Mouse (Mus musculus) common myeloid progenitor, adult 5-6 weeks (primary cell): ENCODE results near the gene Cd200r3. TPM values are rescaled to one million over a fixed set of nuclear protein-coding genes. Genes with fewer than 3 reads are reported as not detected.
A peak's percentile ranks its signal among the peaks of the same experiment; 100 is the strongest.

Experiments
- ATAC-seq: replicated peaks from 2 replicates; pipeline ENCODE4 v1.8.0; 2016; ENCODE audit warnings: low read depth, mild to moderate bottlenecking, moderate TSS enrichment, inconsistent platforms; ENCODE audit not compliant: poor library complexity, severe bottlenecking
- total RNA-seq: library from RNA; stranded (forward); fragments of 200-1000, 187-1606 nt; gene quantifications from 2 replicates; pipeline ENCODE4 v1.2.3, GENCODE M21; 2017

Gene Cd200r3
- total RNA-seq, result 0.14 TPM in 1 of 2 replicates, not detected in the other

DNA sequence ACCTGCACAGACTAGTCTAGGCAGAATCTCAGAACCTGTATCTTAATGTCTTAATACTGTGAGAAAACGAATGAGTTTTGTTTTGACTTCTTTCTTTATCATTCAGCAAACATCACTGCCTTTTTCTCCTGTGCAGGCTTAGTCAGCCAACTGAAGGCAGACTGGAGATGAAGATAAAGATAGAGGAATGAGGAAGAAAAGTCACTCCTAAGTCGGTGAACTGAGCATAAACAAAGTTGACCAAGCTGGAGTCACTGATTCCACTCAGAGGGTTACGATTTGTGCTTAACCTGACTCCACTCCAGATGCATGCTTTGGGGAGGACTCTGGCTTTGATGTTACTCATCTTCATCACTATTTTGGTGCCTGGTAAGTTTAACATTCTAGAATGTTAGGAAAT is at the start of gene Cd200r3:
TSS of gene Cd200r3 (plus strand) at position 211 of the 400 bp plus-strand sequence.
- peak; percentile 45; the same call in 1 of the 2 replicates for ATAC-seq

DNA sequence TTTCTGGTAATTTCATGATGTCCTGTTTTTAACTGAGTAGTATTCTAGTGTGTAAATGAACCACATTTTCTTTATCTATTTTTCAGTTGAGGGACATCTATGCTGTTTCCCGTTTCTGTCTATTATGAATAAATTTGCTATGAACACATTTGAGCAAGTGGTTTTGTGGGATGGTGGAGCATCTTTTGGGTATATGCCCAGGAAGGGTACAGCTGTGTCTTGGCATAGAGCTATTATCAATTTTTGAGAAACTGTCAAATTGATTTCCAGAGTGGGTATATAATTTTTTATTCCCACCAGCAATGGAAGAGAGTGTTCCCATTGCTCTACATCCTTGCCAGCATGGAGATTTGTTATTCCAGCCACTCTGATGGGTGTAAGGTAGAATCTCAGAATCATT is 11.5 kb upstream of the Cd200r3 start:
- no peak for ATAC-seq

DNA sequence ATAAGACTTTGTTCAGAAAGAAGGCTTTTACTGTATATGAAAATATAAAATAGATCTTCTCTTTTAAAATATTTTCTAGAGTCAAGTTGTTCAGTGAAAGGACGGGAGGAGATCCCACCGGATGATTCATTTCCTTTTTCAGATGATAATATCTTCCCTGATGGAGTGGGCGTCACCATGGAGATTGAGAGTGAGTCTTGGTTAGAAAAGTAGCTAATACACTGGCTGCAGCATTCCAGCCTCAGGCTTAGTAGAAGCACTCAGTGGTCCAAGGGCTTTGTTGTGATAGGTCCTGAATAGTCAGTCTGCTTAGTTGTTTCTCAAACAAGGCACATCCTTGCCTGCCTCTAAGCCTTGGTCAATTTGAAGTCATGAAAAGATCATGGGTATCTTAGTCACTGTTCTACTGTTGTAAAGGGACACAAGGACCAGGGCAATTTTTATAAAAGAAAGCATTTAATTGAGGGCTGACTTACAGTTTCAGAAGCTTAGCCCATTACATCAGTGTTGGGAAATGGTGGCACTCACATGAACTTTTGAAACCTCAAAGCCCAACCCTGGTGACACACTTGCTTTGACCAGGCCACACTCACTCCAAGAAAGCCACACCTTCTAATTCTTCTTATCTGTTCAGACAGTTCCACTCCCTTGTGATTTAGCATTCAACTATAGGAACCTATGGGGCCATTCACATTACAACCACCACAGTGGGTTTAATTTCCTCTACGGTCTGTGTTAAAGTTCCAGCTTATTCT is 8.1 kb downstream of the Cd200r3 start:
- peak; percentile 66; the same call in 1 of the 2 replicates for ATAC-seq

DNA sequence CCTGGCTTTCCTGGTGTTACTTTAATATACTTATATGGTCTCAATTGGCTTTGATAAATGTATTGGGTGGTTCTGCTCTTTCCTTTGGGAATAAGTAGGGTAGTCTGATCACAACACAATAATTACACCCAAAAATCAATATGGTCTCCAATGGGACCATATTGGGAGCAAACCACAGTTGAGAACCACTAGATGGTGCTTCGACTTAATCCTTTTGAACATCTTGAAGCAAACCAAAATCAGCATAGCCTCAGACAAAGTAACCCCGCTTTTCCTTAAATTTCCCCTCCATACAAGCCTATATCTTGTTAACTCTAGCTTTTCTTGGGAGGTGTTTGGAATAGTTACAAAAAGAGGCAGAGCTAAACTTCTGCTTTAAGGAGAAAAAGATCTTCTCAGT is 18.8 kb downstream of the Cd200r3 start:
- no peak for ATAC-seq

DNA sequence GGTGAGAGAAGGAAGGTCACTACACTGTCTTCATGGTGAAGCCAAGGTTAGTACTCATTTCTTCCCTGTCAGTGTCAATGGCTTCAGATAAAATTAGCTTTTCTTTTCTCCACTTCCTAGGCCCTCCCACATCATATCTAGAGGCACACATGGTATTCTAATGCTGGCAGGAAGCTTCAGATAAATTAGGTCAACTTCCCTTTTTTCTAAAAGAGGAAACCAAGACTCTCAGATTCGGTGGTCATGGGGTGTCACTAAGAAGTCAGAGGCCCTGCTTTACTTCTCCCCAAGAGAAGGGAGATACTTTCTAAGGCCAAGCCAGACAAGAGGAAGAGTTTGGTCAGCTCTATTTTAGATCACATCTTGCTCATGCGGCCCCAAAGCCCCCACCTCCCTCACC is 19.3 kb downstream of the Cd200r3 start:
- peak; percentile 92 for ATAC-seq

DNA sequence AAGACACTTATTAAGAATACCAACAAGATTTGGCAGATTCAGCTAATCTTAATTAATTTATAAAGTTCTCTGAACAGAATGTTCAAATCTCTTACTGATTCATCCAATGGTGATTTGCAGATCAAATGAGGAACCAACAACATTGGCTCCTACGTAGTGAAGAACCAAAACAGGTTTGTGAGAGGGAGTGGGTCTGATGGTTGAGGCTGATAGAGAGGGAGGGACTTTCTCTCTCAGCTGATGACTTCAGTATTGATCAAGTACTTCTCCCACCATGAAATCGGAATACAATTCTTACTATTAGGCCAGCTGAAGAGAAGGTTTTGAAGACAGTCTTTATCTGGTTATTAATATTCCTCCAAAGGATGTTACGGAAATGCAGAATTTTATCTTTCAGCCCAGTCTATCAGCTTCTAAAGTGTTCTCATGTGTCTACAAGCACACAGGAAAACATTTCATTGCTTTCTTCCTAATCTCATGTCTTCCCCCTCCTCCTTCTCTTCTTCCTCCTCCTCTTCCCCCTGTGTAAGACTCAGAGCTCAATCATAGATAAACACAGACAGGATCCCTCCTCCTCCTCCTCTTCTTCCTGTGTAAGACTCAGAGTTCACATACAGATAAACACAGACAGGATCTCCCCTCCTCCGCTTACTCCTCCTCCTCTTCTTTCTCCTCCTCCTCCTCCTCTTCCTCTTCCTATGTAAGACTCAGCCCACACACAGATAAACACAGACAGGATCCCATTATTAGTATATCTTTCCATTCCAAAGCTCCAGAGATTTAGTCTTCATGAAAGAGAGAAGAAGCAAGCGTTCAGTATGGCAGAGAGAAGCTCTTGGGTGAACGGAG is 21.3 kb downstream of the Cd200r3 start:
- no peak for ATAC-seq

DNA sequence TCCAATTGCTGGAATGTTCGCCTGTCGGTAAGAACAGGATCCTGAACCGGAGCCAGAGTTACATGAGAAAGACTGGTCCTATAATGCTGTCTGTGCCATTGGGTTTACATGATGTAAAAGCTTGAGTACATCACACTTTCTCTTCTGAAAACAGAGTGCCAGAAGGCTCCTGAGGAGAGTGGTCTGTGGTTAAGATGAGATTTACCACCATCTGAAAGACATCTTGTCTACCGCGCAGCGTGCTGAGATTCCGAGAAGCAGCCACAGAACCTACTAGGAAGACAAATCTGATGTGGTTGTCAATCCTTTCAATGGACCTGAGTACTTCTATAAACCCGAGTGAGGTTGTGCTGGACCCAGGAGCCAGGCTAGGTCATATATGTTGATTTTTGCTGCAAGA is 21.9 kb downstream of the Cd200r3 start:
- peak; percentile 31; the same call in 1 of the 2 replicates for ATAC-seq

DNA sequence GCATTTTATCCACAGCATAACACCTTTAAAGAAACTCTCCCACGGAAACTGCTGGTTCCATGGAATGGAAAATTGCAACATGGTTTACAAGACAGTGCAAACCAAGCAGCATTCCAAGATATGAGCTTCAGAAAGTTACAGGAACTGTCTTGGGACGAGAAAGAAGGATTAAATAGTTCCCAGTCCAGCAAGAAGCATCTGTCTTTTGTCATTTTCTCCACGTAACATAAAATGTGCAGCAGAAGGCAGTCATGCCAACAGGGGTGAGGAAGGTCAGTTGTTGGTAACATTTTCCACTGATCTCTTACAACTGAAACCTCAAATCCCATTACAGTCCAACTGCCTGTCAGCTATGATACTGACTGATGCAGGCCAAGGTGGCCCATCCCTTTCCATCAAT is 22.4 kb downstream of the Cd200r3 start:
- no peak for ATAC-seq

DNA sequence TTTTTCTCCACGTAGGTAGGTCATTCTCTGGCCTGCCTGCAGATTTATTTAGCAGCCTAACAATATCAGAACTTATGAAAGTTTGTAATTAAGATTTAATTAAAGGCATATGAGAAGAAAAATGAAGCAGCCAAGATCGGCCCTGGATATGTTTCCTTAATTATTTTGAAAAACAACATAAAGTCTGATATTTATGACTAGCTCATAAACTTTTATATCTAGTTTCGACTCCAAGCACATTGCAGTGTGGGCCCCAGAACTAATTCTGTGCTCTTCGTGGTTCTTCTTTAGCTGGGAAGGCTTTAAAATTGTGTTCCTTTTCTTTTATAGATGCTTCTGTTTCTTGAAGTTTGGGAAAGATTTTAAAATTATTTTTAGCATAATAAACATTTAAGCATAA is 23.4 kb downstream of the Cd200r3 start:
- no peak for ATAC-seq

DNA sequence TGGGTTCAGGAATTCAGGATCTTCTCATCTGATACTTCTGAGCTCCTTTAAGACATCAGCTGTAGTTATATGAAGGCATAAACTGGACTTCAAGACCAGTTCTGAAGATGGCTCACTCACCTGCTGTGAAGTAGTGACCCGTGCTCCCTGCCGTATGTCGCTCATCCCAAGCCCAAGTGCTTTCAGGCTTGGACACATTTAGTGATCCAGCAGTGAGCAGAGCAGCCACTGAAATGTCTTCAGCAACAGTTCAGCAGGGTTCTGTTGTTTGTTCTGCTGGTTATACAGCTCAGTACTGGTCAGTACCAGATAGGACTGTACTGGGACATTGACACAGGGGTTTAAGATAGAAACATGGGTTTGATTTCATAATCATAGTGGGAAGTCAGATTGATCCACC is 24.6 kb downstream of the Cd200r3 start:
- no peak for ATAC-seq

DNA sequence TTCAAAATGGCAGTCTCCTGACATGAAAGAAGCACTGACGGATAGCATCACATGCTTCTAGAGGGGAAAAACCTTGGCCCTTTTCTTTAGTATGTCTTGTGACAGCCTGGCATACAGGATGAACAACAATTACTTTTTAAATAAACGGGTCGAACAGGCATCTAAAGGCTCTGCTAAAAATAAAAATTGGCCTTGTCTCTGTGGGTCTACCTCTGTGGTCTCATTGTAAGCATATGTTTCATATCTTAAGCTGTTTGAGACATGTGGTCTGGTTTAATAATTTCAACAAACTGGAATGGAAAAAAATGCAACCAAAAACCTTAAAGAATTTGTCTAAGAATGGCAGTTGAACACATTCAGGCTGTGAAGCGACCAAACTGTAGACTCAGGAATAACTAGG is 27.4 kb downstream of the Cd200r3 start:
- no peak for ATAC-seq

DNA sequence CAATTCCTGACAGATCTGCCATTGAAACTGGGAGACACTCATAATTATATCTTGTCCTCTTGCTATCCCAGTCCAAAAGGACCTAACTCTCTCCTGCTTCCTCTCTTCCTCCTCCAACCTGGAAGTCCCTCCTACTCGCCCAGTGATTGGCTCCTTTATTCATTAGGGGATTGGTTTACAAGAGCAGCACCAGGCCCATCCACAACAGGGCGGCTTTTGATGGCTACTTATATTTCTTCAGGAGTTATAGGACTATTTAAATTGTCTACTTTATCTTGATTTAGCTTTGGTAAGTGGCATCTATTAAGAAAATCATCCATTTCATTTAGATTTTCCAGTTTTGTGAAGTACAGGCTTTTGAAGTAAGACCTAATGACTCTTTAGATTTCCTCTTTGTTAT is 30.6 kb downstream of the Cd200r3 start:
- ATAC-seq, result no peak

DNA sequence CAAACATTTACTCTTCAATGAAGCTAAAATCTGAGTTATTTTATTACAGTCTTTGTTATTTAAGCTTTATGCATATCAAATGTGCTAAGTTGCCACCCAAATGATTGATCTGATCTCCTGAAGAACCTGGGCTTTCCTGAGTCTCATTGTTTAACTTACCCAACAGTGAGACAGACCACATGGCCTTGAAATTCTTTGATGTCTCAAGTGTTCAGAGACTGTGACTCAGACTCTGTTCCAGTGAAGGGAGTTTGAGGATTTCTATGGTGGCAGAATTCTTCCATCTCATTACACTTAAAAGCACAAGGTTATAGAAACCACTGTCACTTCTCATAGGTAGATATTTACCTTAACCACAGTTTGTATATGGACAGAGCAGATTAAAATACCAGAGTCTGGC is 32.6 kb downstream of the Cd200r3 start:
- ATAC-seq, result no peak

DNA sequence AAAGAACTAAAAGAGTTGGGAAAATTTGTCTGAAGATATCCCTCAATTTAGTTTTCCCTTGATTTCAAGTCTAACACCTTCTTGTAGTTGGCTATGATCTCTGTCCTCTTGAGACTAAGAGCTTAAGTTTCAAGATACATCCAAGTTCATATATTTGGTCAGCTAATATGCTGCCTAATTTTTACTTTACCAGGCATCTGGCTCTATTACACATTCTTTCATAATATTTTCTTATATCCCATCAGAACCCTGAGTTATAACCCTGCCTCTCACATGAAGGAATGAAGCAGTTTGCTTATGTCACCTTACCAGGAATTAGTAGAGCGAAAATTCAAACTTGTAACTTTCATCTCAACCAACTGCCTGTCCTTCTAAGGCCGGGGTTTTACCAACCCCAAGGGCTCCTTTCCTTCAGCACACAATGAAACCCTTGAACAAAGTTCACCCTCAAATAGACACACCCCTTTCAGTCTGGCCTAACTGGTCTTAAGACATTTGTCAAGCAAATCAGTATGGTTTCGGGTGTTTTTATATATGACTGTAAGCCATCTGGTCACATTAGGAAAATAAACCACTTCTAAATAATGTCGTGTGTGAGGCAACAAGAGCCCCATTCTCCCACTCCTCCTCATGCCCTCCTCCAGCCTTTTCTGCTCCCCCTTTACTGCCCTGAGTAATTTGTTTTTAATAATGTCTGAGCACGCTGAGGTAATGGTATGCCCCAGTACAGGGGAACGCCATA is 33.6 kb downstream of the Cd200r3 start:
- no peak for ATAC-seq

DNA sequence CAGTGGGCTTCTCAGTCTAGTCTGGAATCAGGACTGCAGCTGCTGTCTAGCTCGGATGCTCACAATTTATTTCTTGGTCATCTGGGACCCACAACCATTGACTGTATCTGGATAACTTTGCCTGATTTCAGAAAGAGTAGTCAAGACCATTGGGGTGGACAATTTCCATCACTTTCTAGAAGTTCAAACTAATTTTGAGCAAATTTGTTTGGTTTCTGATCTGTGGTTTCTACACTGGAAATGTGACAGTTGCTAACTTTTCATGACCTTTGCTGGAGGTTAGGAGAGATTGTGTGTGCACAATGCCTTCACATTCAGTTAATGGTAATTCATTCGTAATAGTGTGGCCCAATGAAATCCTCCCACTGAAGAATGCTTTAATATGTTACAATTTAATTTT is 34.7 kb downstream of the Cd200r3 start:
- ATAC-seq, result no peak

DNA sequence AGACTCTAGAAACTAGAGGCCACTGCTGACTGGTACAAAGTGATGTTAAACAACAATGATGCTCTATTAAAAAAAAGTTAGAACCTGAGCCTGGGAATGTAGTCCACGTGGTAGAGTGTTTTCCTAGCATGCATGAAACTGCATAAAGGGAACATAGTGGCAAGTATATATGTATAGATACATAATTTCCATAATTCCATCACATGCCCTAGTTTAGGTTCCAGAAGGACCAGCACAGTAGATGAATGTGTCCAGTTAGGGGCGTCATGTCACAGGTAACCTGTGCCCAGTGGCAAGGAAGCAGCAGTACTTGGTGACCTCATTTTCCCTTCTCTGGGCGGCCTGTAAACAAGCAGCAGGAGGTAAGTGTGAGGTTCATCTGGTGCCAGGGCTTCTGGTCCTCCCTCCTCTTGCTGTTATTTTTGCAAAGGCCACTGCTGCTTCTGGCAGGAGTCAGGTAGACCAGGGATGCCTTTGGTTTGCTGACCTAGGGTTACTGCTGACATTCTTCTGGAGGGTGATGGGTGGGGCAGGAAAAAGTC is 35.9 kb downstream of the Cd200r3 start:
- ATAC-seq, result no peak

DNA sequence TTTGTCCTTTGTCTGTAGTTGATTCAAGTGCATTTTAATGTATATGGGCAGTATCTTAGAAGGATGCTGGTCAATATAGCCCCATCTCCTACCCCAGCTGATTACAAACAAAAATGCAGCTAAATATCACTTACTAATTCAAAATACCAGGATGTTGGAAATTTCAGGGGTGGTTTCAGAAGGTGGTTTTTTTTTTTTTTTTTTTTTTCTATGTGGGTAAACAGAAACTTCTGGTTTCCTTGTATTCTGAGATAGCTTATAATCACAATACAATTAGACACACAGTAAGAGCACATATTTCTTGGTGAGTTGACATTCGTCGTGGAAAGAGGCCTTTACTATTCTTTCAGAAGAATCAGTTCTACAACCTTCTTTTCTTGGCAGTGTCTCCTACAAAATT is 39.5 kb downstream of the Cd200r3 start:
- no peak for ATAC-seq

DNA sequence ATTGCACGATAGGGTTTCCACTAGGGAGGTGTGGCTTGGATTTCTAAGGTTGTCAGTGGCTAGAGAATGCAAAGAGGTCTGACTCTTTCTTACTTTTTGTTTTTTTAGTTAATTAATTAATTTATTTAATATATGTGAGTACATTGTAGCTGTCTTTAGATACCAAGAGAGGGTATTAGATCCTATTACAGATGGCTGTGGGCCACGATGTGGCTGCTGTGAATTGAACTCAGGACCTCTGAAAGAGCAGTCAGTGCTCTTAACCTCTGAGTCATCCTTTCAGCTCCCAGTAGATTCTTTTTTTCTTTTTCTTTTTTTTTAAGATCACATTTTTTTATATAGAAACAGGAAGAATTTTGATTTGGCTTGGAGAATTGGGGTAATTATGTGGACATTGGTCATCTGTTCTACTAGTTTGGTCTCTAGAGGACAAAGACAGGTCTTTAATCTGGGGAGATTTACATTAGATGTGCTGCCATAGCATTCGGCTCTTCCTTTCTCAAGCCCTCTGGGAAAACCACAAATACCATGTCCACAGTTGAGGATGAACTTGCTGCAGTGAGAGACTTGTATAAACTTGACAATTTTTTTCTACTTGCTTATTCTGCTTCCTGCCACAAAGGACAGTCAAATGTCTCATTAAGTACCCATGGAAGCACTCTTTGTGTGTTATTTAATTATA is 40.0 kb downstream of the Cd200r3 start:
- ATAC-seq, result no peak

DNA sequence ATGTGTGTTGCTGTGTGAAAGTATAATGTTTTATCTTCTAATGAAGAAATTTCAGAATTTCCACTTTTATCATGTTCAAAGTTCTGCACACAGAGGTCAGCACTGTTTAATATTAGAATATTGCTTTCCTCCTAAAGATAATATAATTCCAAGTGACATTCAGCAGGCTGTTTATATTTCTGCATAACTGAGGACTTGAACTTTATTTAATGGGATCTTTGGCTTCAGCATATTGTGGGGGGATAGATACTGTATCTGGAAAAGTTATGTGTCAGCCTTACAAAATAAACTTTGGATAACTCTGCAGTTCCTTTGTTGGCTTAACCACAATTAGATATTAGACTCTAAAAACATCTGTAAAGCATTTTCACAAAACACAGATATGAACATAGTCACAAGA is 40.6 kb downstream of the Cd200r3 start:
- no peak for ATAC-seq

DNA sequence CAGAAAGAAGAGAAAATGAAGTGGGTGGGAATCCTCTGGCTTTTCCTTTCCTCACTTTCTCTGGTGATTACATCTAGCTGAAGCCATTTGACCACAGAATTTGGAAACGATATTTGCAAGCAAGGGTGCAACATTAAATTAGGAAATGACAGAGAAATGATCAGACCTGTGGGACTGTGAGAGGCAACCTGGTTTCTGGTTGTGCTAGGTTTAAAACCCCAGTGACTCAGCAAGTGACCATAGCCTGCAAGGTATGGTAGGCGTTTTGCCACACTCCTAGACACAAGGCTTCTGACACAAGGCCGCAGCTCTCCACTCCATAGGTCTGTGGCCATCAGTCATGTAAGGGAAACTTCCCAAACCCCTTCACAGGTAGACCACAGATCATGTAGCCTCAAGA is 41.4 kb downstream of the Cd200r3 start:
- no peak for ATAC-seq
